Mouse (Mus musculus): Measurements from ENCODE around the gene Tenm4.

- TF ChIP-seq SMC3 (IDR thresholded peaks at IDR 0.05; ENCODE audit: low read depth, low read length), result no peak
- TF ChIP-seq EP300 (IDR thresholded peaks at IDR 0.05; ENCODE audit: low read length), result no peak
- TF ChIP-seq POLR2A (IDR thresholded peaks at IDR 0.05; ENCODE audit: low read depth, low read length), result no peak
- no peak for TF ChIP-seq MXI1 (IDR thresholded peaks at IDR 0.05; ENCODE audit: low read depth, low read length)
- TF ChIP-seq MAX (IDR thresholded peaks at IDR 0.05; ENCODE audit: low read length), result no peak
- no peak for TF ChIP-seq UBTF (IDR thresholded peaks at IDR 0.05; ENCODE audit: low read depth, low read length)
- no peak for TF ChIP-seq TCF12 (IDR thresholded peaks at IDR 0.05; ENCODE audit: low read depth, low read length)
- no peak for TF ChIP-seq HCFC1 (IDR thresholded peaks at IDR 0.05; ENCODE audit: low read depth, low read length)
- no peak for TF ChIP-seq CHD2 (IDR thresholded peaks at IDR 0.05; ENCODE audit: low read length)
- no peak for TF ChIP-seq CTCF (conservative IDR thresholded peaks at IDR 0.05 in 1 of 2, IDR thresholded peaks at IDR 0.05 in 1 of 2; ENCODE audit: low read depth in 2 of 2, low read length in 2 of 2)
- no peak for TF ChIP-seq ZNF384 (IDR thresholded peaks at IDR 0.05; ENCODE audit: low read depth, low read length)
- no peak for TF ChIP-seq ZKSCAN1 (IDR thresholded peaks at IDR 0.05; ENCODE audit: borderline replicate concordance, low read depth, low read length)
- no peak for TF ChIP-seq E2F4 (IDR thresholded peaks at IDR 0.05; ENCODE audit: insufficient replicate concordance, low read depth, low read length)
- no peak for TF ChIP-seq MAFK (IDR thresholded peaks at IDR 0.05; ENCODE audit: insufficient replicate concordance, low read length)
These were observed 352.6 kb downstream of the Tenm4 start for GRCm38 (mm10) chr7:96523673-96524072.

Data from CH12.LX (cell line).